ENCODE assay signal across 10 mouse cellular contexts in the genomic region with DNA sequence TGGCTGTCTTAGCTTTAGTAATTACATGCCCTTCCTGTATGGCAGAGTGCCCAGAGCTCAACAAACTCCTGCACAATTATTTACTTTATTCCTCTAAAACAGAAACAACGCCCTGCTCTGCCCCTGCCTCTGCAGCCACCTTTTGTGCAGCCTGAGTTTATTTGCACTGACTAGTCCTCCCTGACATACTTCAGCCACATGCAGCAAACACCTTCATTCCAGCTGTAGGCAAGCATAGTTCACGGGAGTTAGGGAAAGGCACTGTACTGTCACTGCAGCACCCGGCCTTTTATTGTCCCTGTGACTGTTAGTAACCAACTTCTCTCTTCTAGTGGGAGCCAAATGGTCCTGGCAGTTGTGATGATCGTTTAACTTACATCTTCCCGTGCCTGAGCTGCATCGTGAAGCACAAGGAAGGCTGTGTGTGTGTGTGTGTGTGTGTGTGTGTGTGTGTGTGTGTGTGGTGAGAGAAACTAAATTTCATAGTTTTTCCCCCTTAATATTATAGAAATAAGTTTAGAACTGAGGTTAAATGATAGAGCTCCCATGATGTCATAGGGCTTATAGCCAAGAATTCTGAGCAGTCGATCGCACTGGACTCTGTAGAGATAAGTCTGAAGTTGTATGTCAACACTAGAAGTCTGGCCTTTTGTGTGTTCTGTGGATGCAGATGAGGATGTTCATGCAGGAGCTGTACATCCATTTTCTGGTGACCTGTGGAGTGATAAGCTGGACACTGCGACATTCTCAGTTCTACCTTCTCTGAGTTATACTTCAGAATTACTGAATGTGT. TPM values are rescaled to one million over a fixed set of nuclear protein-coding genes. Genes with fewer than 3 reads are reported as not detected.
DNase-seq lines count a peak whose midpoint lies in the region; ATAC-seq and TF ChIP-seq lines count a peak whose summit lies in the region.
"Had no signal": no experiment of that assay in that cellular context is flagged by ENCODE, and none has a peak within 500 bp of the region (broad histone marks: within the 10 kb centered on the region; RNA-seq: fewer than 3 reads in every experiment).

No protein-coding gene starts in this region.

- ATAC-seq in kidney, embryonic 15.5 days (replicated peaks; ENCODE audit: low FRiP score): no peak
- peak; percentile 37; the same call in 1 of the 2 replicates for ATAC-seq in embryonic facial prominence, embryonic 14.5 days (ENCODE audit: low read depth)
- ATAC-seq in kidney, postnatal 0 days (replicated peaks; ENCODE audit: low FRiP score, low read depth): no peak
- ATAC-seq in erythroblast, adult 5-6 weeks (replicated peaks; ENCODE audit: low FRiP score, poor library complexity, severe bottlenecking): no peak

- TF ChIP-seq CTCF in kidney, postnatal 0 days (IDR thresholded peaks at IDR 0.05; ENCODE audit: low read depth): no peak

- peaks cover 15% of the 10 kb centered on the region for H3K36me3 ChIP-seq in kidney, embryonic 15.5 days
- 0 out of 2 replicates have a peak, but pooled peaks cover 6% of the 10 kb centered on the region for H3K36me3 ChIP-seq in embryonic facial prominence, embryonic 14.5 days (ENCODE audit: control insufficient read depth, insufficient read depth, low read length)
- 0 out of 2 replicates have a peak, but pooled peaks cover 4% of the 10 kb centered on the region for H3K36me3 ChIP-seq in kidney, postnatal 0 days (ENCODE audit: insufficient read depth, low read length)
- H3K36me3 ChIP-seq: neural tube, embryonic 12.5 days had no signal

- no peaks in the 10 kb centered on the region for H3K9me3 ChIP-seq in kidney, embryonic 15.5 days (replicated peaks)
- no peaks in the 10 kb centered on the region for H3K9me3 ChIP-seq in embryonic facial prominence, embryonic 14.5 days (ENCODE audit: control insufficient read depth, low read length)
- H3K9me3 ChIP-seq in kidney, postnatal 0 days (replicated peaks; ENCODE audit: low read length): no peaks in the 10 kb centered on the region
- H3K9me3 ChIP-seq: neural tube, embryonic 12.5 days had no signal

- no peaks in the 10 kb centered on the region for H3K27me3 ChIP-seq in kidney, embryonic 15.5 days
- H3K27me3 ChIP-seq in embryonic facial prominence, embryonic 14.5 days (replicated peaks; ENCODE audit: control insufficient read depth, insufficient read depth, low read length): no peaks in the 10 kb centered on the region
- no peaks in the 10 kb centered on the region for H3K27me3 ChIP-seq in kidney, postnatal 0 days (ENCODE audit: insufficient read depth, low read length)
- H3K27me3 ChIP-seq: neural tube, embryonic 12.5 days had no signal

- no peak overlapping the region for H3K9ac ChIP-seq in kidney, embryonic 15.5 days
- no peak overlapping the region for H3K9ac ChIP-seq in embryonic facial prominence, embryonic 14.5 days (ENCODE audit: low read depth, low read length)
- H3K9ac ChIP-seq in kidney, postnatal 0 days (ENCODE audit: low read depth, low read length): no peak overlapping the region
- H3K9ac ChIP-seq: neural tube, embryonic 12.5 days had no signal

- no peak for DNase-seq in kidney, adult 18-20 months
- peak; percentile 75 for DNase-seq in embryonic facial prominence, embryonic 14.5 days (ENCODE audit: low spot score)
- peak; percentile 45 for DNase-seq in kidney, postnatal 0 days (ENCODE audit: low spot score)
- peak; percentile 75 to 80 for DNase-seq in lung, postnatal 4 days
- no peak for DNase-seq in spleen, adult 18-20 months
- DNase-seq in adrenal gland, adult 2 months: no peak
- DNase-seq: cerebellum, adult 11 months had no signal

- 37% methylated on average over 9 of the region's 9 CpGs for WGBS in kidney, embryonic 15.5 days
- 61% methylated on average over 9 of the region's 9 CpGs for WGBS in embryonic facial prominence, embryonic 14.5 days
- 27% methylated on average over 9 of the region's 9 CpGs for WGBS in kidney, postnatal 0 days

- no peak overlapping the region for H3K4me2 ChIP-seq in kidney, embryonic 15.5 days
- no peak overlapping the region for H3K4me2 ChIP-seq in embryonic facial prominence, embryonic 14.5 days (ENCODE audit: low read depth, low read length)
- 0 out of 2 replicates have a peak overlapping the region, but pooled peaks have one; percentile 8 for H3K4me2 ChIP-seq in kidney, postnatal 0 days (ENCODE audit: low read length)
- H3K4me2 ChIP-seq: neural tube, embryonic 12.5 days had no signal

- H3K27ac ChIP-seq in kidney, embryonic 15.5 days: peak overlapping the region; percentile 68
- H3K27ac ChIP-seq in embryonic facial prominence, embryonic 14.5 days (replicated peaks; ENCODE audit: low read depth, low read length): no peak overlapping the region; the same call in 1 of the 2 replicates
- H3K27ac ChIP-seq in kidney, postnatal 0 days: peak overlapping the region; percentile 56; the same call in 1 of the 2 replicates
- H3K27ac ChIP-seq: neural tube, embryonic 12.5 days had no signal

- no peak overlapping the region for H3K4me3 ChIP-seq in kidney, embryonic 15.5 days (replicated peaks)
- no peak overlapping the region for H3K4me3 ChIP-seq in embryonic facial prominence, embryonic 14.5 days (ENCODE audit: low read depth, low read length)
- no peak overlapping the region for H3K4me3 ChIP-seq in kidney, postnatal 0 days (replicated peaks; ENCODE audit: low read depth, low read length)
- H3K4me3 ChIP-seq: neural tube, embryonic 12.5 days had no signal

- peaks cover 4% of the 10 kb centered on the region for H3K4me1 ChIP-seq in kidney, embryonic 15.5 days
- peaks cover 10% of the 10 kb centered on the region; the same call in 1 of the 2 replicates for H3K4me1 ChIP-seq in embryonic facial prominence, embryonic 14.5 days (ENCODE audit: control insufficient read depth, insufficient read depth, low read length)
- no peaks in the 10 kb centered on the region for H3K4me1 ChIP-seq in kidney, postnatal 0 days (replicated peaks; ENCODE audit: insufficient read depth, low read length)
- H3K4me1 ChIP-seq: neural tube, embryonic 12.5 days had no signal

RNA-seq across cellular contexts. Expression of a gene that starts 59.5 kb away (rescaled TPM):
- polyA plus RNA-seq in kidney, embryonic 15.5 days (2015; fragmentation: Nextera tagmentation; extraction: Ambion mirVana): 21.1 and 24.7 TPM in 2 replicates
- polyA plus RNA-seq in embryonic facial prominence, embryonic 14.5 days (2014; fragmentation: Nextera tagmentation; extraction: Ambion mirVana): 30.8 and 31.6 TPM in 2 replicates
- polyA plus RNA-seq in kidney, postnatal 0 days (2015; fragmentation: Nextera tagmentation; extraction: Ambion mirVana): 20.2 and 24.1 TPM in 2 replicates
- total RNA-seq in erythroblast, adult 5-6 weeks (2015; ENCODE audit: low replicate concordance): 4.6 and 8.1 TPM in 2 replicates
- total RNA-seq in erythroblast, adult 5-6 weeks (2017; ENCODE audit: low replicate concordance): 1.4 and 9.6 TPM in 2 replicates
- total RNA-seq in adrenal gland, adult 2 months (2021): 10 to 100 TPM; 55.4 to 65.8 TPM
- 36.8 and 47.0 TPM in 2 replicates for polyA plus RNA-seq in adrenal gland, adult 2 months (2012; rRNA removed)

RNA-seq across cellular contexts. Expression of a gene that starts 59.7 kb away (rescaled TPM):
- polyA plus RNA-seq in kidney, embryonic 15.5 days (2015; fragmentation: Nextera tagmentation; extraction: Ambion mirVana): 1.5 and 1.9 TPM in 2 replicates
- polyA plus RNA-seq in embryonic facial prominence, embryonic 14.5 days (2014; fragmentation: Nextera tagmentation; extraction: Ambion mirVana): 0.68 and 0.85 TPM in 2 replicates
- 1.9 and 2.5 TPM in 2 replicates for polyA plus RNA-seq in kidney, postnatal 0 days (2015; fragmentation: Nextera tagmentation; extraction: Ambion mirVana)
- 0.58 and 1.0 TPM in 2 replicates for total RNA-seq in erythroblast, adult 5-6 weeks (2015; ENCODE audit: low replicate concordance)
- 0.28 and 0.85 TPM in 2 replicates for total RNA-seq in erythroblast, adult 5-6 weeks (2017; ENCODE audit: low replicate concordance)
- total RNA-seq in adrenal gland, adult 2 months (2021): 1 to 10 TPM; 1.1 to 1.3 TPM
- polyA plus RNA-seq in adrenal gland, adult 2 months (2012; rRNA removed): 0.02 and 0.06 TPM in 2 replicates

Comparison
In these comparisons a context has a peak if more than half of its experiments do, and no peak if none do; other contexts are left out.
1. DNase-seq: peak in embryonic facial prominence, embryonic 14.5 days (single experiment), kidney, postnatal 0 days (single experiment) and lung, postnatal 4 days (2 of 2); none in kidney, adult 18-20 months (single experiment), spleen, adult 18-20 months (0 of 2) and adrenal gland, adult 2 months (single experiment).